Mouse (Mus musculus) naive thymus-derived CD4-positive, alpha-beta T cell, adult 2 months (primary cell): Measurements from ENCODE around the gene Rel.
"Not testable (repeated sequence)": the region's sequence is repeated elsewhere in the genome, so short reads cannot be mapped to it uniquely, and the experiment has no call there.

Experiments
- DNase-seq: peaks from one replicate; pipeline ENCODE4 v3.0.0-alpha.2; 2011; ENCODE audit warnings: low read depth

Rel gene

GRCm38 (mm10) chr11:23770760-23771506 lies at the start of gene Rel:
Gene Rel (minus strand): TSS chr11:23770970.
- DNase-seq = peak; percentile 95

GRCm38 (mm10) chr11:23818745-23819144 lies 48.0 kb upstream of the Rel start:
- DNase-seq = no peak

- DNase-seq = no peak
Observed at GRCm38 (mm10) chr11:23810741-23811140, 40.0 kb upstream of the Rel start.

- DNase-seq = no peak
Observed at GRCm38 (mm10) chr11:23805716-23806115, 34.9 kb upstream of the Rel start.

GRCm38 (mm10) chr11:23803136-23803535 lies 32.4 kb upstream of the Rel start:
- DNase-seq = no peak

GRCm38 (mm10) chr11:23802256-23802655 lies 31.5 kb upstream of the Rel start:
- no peak for DNase-seq

- DNase-seq = no peak
Observed at GRCm38 (mm10) chr11:23801851-23802250, 31.1 kb upstream of the Rel start.

- DNase-seq = not testable (repeated sequence)
Observed at GRCm38 (mm10) chr11:23783677-23784076, 12.9 kb upstream of the Rel start.

- DNase-seq = no peak
Observed at GRCm38 (mm10) chr11:23783085-23783484, 12.3 kb upstream of the Rel start.

GRCm38 (mm10) chr11:23782038-23782437 lies 11.3 kb upstream of the Rel start:
- DNase-seq = peak; percentile 50

GRCm38 (mm10) chr11:23778787-23779201 lies 8.0 kb upstream of the Rel start:
- no peak for DNase-seq

- DNase-seq = no peak
Observed at GRCm38 (mm10) chr11:23772471-23772870, 1.7 kb upstream of the Rel start.

- no peak for DNase-seq
Observed at GRCm38 (mm10) chr11:23771507-23772097, 832 bp upstream of the Rel start.

GRCm38 (mm10) chr11:23770510-23770759 lies 335 bp downstream of the Rel start:
- DNase-seq = no peak

- peak; percentile 73 for DNase-seq
Observed at GRCm38 (mm10) chr11:23769686-23770509, 872 bp downstream of the Rel start.

- no peak for DNase-seq
Observed at GRCm38 (mm10) chr11:23769033-23769432, 1.7 kb downstream of the Rel start.

- DNase-seq = no peak
Observed at GRCm38 (mm10) chr11:23767928-23768327, 2.8 kb downstream of the Rel start.

GRCm38 (mm10) chr11:23767369-23767768 lies 3.4 kb downstream of the Rel start:
- DNase-seq = not testable (repeated sequence)

- no peak for DNase-seq
Observed at GRCm38 (mm10) chr11:23762635-23763034, 8.1 kb downstream of the Rel start.

GRCm38 (mm10) chr11:23758218-23758617 lies 12.6 kb downstream of the Rel start:
- DNase-seq = no peak

GRCm38 (mm10) chr11:23754329-23754728 lies 16.4 kb downstream of the Rel start:
- peak; percentile 41 for DNase-seq

GRCm38 (mm10) chr11:23753136-23753710 lies 17.5 kb downstream of the Rel start:
- DNase-seq = no peak

- no peak for DNase-seq
Observed at GRCm38 (mm10) chr11:23746102-23746501, 24.7 kb downstream of the Rel start.
